Mouse (Mus musculus) lung, adult 2 months (tissue): Measurements from ENCODE around the gene Cd2bp2.

Experiments used
- CTCF ChIP-seq: fragments of 200-500 bp; IDR thresholded peaks from 2 replicates; pipeline ENCODE4 v1.5.1; 2011; ENCODE audit warnings: mild to moderate bottlenecking, low read length, control low read depth; ENCODE audit not compliant: insufficient read depth
- POLR2A ChIP-seq: fragments of 200-500 bp; IDR thresholded peaks from 2 replicates; pipeline ENCODE4 v1.6.1; 2011; ENCODE audit warnings: low read depth, mild to moderate bottlenecking, control low read depth, low read length, borderline replicate concordance; ENCODE audit errors: extremely low read depth

DNA sequence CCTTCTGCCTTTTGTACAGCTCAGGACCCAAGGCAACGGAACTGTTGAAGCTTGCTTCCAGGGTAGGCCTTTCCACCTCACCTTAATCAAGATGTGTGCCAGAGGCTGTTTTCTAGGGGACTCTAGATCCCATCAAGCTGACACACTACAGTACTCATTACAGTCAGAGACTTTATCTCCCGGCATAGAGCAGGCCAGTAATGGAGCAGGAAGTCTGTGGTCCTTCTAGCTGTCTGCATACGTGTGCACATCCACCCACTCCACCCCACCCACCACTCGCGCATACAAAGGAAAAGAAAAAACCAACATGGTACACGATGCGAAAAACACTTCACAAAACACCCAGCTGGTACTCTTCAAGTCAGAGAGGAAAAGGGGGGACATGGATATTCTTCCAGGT lies 51.4 kb downstream of the Cd2bp2 start:
- TF ChIP-seq CTCF: no peak
- no peak for TF ChIP-seq POLR2A
